In genomic region chrX:77880033-77880432, GRCm38 (mm10) we compare ENCODE assay signal across 35 mouse cellular contexts. TPM values are rescaled to one million over a fixed set of nuclear protein-coding genes. Genes with fewer than 3 reads are reported as not detected.
A peak's percentile ranks its signal among the peaks of the same experiment; 100 is the strongest.
DNase-seq lines count a peak whose midpoint lies in the region; ATAC-seq and TF ChIP-seq lines count a peak whose summit lies in the region.
"Not testable (repeated sequence)": the region's sequence is repeated elsewhere in the genome, so short reads cannot be mapped to it uniquely, and the experiment has no call there.
"Had no signal": no experiment of that assay in that cellular context is flagged by ENCODE, and none has a peak within 500 bp of the region (broad histone marks: within the 10 kb centered on the region; RNA-seq: fewer than 3 reads in every experiment).

No protein-coding gene starts in this region.

- ATAC-seq in stomach, postnatal 0 days (ENCODE audit: low FRiP score, low TSS enrichment): not testable (repeated sequence)

- H3K9ac ChIP-seq in MEL (ENCODE audit: control insufficient read depth, low read depth, low read length, poor library complexity, severe bottlenecking); stomach, postnatal 0 days (ENCODE audit: low read length): not testable (repeated sequence)

- H3K27ac ChIP-seq in MEL (ENCODE audit: control insufficient read depth, low read depth, low read length); kidney, adult 2 months (ENCODE audit: insufficient read depth, low read depth, low read length); layer of hippocampus, adult 2 months; stomach, postnatal 0 days (replicated peaks): not testable (repeated sequence)

- not testable (repeated sequence) for H3K4me2 ChIP-seq in stomach, postnatal 0 days (replicated peaks; ENCODE audit: low read depth)

- 33% methylated on average over 2 of the region's 4 CpGs for WGBS in kidney, adult 2 months
- 50% methylated on average over 2 of the region's 4 CpGs for WGBS in stomach, postnatal 0 days

- H3K27me3 ChIP-seq in MEL (ENCODE audit: control insufficient read depth in 1 of 2, insufficient read depth in 2 of 2, low read length in 2 of 2); kidney, adult 2 months (replicated peaks; ENCODE audit: control insufficient read depth, insufficient read depth, low read length); stomach, postnatal 0 days (ENCODE audit: control insufficient read depth, insufficient read depth, low read length): not testable (repeated sequence)

- TF ChIP-seq RAD21 in MEL (IDR thresholded peaks at IDR 0.05; ENCODE audit: low read depth, low read length): peak; percentile 21

- not testable (repeated sequence) for H3K9me3 ChIP-seq in MEL (replicated peaks; ENCODE audit: insufficient read depth, low read length); stomach, postnatal 0 days (ENCODE audit: control insufficient read depth, low read length)

- TF ChIP-seq EP300 in MEL (IDR thresholded peaks at IDR 0.05; ENCODE audit: low read depth in 1 of 2, low read length in 2 of 2); stomach, postnatal 0 days (optimal IDR thresholded peaks at IDR 0.05): not testable (repeated sequence)

- not testable (repeated sequence) for TF ChIP-seq POLR2A in MEL (IDR thresholded peaks at IDR 0.05; ENCODE audit: control insufficient read depth in 1 of 2, insufficient read depth in 1 of 2, low read depth in 1 of 2, low read length in 2 of 2, poor library complexity in 1 of 2); kidney, adult 2 months (IDR thresholded peaks at IDR 0.05; ENCODE audit: low read depth, low read length)

- not testable (repeated sequence) for H3K79me2 ChIP-seq in MEL (ENCODE audit: control insufficient read depth, insufficient read depth, low read length, poor library complexity)

- not testable (repeated sequence) for H3K36me3 ChIP-seq in MEL (ENCODE audit: control insufficient read depth in 1 of 2, insufficient read depth in 2 of 2, low read length in 2 of 2); kidney, adult 2 months (ENCODE audit: control insufficient read depth, insufficient read depth, low read length); stomach, postnatal 0 days (ENCODE audit: control insufficient read depth, insufficient read depth, low read length)

- H3K4me1 ChIP-seq in MEL (ENCODE audit: control insufficient read depth in 1 of 2, insufficient read depth in 2 of 2, low read length in 2 of 2); kidney, adult 2 months (ENCODE audit: control insufficient read depth, insufficient read depth, low read length); stomach, postnatal 0 days (replicated peaks; ENCODE audit: control insufficient read depth, insufficient read depth): not testable (repeated sequence)

- peak in 1 of 3 experiments; percentile 16; a peak in 2 of 6 replicates for TF ChIP-seq CTCF in MEL (IDR thresholded peaks at IDR 0.05 in 2 of 3, conservative IDR thresholded peaks at IDR 0.05 in 1 of 3; ENCODE audit: control insufficient read depth in 1 of 3, insufficient read depth in 1 of 3, low read depth in 2 of 3, low read length in 3 of 3, poor library complexity in 1 of 3, severe bottlenecking in 1 of 3)
- not testable (repeated sequence) for TF ChIP-seq CTCF in kidney, adult 2 months (conservative IDR thresholded peaks at IDR 0.05; ENCODE audit: insufficient read depth, insufficient read length, low read depth, low read length)
- TF ChIP-seq CTCF in layer of hippocampus, adult 2 months (conservative IDR thresholded peaks at IDR 0.05): peak; percentile 63
- TF ChIP-seq CTCF in stomach, postnatal 0 days (IDR thresholded peaks at IDR 0.05; ENCODE audit: low read depth): peak; percentile 34

- not testable (repeated sequence) for H3K4me3 ChIP-seq in MEL (ENCODE audit: control insufficient read depth in 1 of 2, insufficient read depth in 1 of 2, low read depth in 2 of 2, low read length in 2 of 2); kidney, adult 2 months (ENCODE audit: insufficient read depth, low read depth, low read length); layer of hippocampus, adult 2 months; stomach, postnatal 0 days (ENCODE audit: low read depth, low read length)

- peak; percentile 39 for DNase-seq in 416B (ENCODE audit: low read depth)
- peak; percentile 2 for DNase-seq in MEL (ENCODE audit: low read depth, low spot score)
- peak; percentile 1 for DNase-seq in ZHBTc4 (ENCODE audit: low read depth, low spot score)
- peak; percentile 13 for DNase-seq in brain, adult 2 months (ENCODE audit: low read depth, low spot score)
- peak; percentile 0 for DNase-seq in kidney, adult 2 months
- not testable (repeated sequence) for DNase-seq in layer of hippocampus, adult 2 months (ENCODE audit: low spot score in 2 of 2); stomach, postnatal 0 days (ENCODE audit: low spot score)

RNA-seq across cellular contexts. Expression of gene Gm14744, which starts 15.5 kb away (rescaled TPM):
- total RNA-seq in MEL (2012; rRNA removed): not detected in 2 replicates
- polyA plus RNA-seq in MEL (2012; ENCODE audit: insufficient read depth in 1 of 2, insufficient read length in 2 of 2, low read depth in 1 of 2, low replicate concordance in 2 of 2, missing spikeins in 1 of 2): not detected
- not detected in 2 replicates for polyA plus RNA-seq in kidney, adult 2 months (2012; rRNA removed)
- not detected for total RNA-seq in layer of hippocampus, adult 2 months (2021)
- not detected in 2 replicates for polyA plus RNA-seq in stomach, postnatal 0 days (2015; fragmentation: Nextera tagmentation; extraction: Ambion mirVana)
- total RNA-seq: adrenal gland, postnatal 14 days; forebrain, postnatal 0 days; gastrocnemius, adult 8-10 months; gastrocnemius, postnatal 4 days; heart, adult 8-10 months; heart, postnatal 10 days; hematopoietic stem cell, adult 5-6 weeks; layer of hippocampus, postnatal 10 days; left cerebral cortex, adult 18-20 months; left cerebral cortex, postnatal 25 days; megakaryocyte, adult 5-6 weeks had no signal
- polyA plus RNA-seq: activated CD4-positive, CD25-positive, alpha-beta regulatory T cell, adult 4 months; cerebellum, adult 2 months; embryonic facial prominence, embryonic 10.5 days; embryonic facial prominence, embryonic 15.5 days; forebrain, embryonic 12.5 days; forebrain, postnatal 0 days; heart, embryonic 13.5 days; hindbrain, embryonic 14.5 days; kidney, embryonic 15.5 days; limb, embryonic 12.5 days; liver, embryonic 11.5 days; liver, embryonic 16.5 days; lung, embryonic 15.5 days; midbrain, embryonic 11.5 days; midbrain, embryonic 16.5 days; myocyte; neural tube, embryonic 12.5 days; stomach, embryonic 16.5 days had no signal

RNA-seq across cellular contexts. Expression of gene Pbsn, which starts 26.6 kb away (rescaled TPM):
- not detected in 2 replicates for total RNA-seq in MEL (2012; rRNA removed)
- not detected for polyA plus RNA-seq in MEL (2012; ENCODE audit: insufficient read depth in 1 of 2, insufficient read length in 2 of 2, low read depth in 1 of 2, low replicate concordance in 2 of 2, missing spikeins in 1 of 2)
- not detected in 2 replicates for polyA plus RNA-seq in kidney, adult 2 months (2012; rRNA removed)
- total RNA-seq in layer of hippocampus, adult 2 months (2021): not detected
- not detected in 2 replicates for polyA plus RNA-seq in stomach, postnatal 0 days (2015; fragmentation: Nextera tagmentation; extraction: Ambion mirVana)
- total RNA-seq: adrenal gland, postnatal 14 days; forebrain, postnatal 0 days; gastrocnemius, adult 8-10 months; gastrocnemius, postnatal 4 days; heart, adult 8-10 months; heart, postnatal 10 days; hematopoietic stem cell, adult 5-6 weeks; layer of hippocampus, postnatal 10 days; left cerebral cortex, adult 18-20 months; left cerebral cortex, postnatal 25 days; megakaryocyte, adult 5-6 weeks had no signal
- polyA plus RNA-seq: activated CD4-positive, CD25-positive, alpha-beta regulatory T cell, adult 4 months; cerebellum, adult 2 months; embryonic facial prominence, embryonic 10.5 days; embryonic facial prominence, embryonic 15.5 days; forebrain, embryonic 12.5 days; forebrain, postnatal 0 days; heart, embryonic 13.5 days; hindbrain, embryonic 14.5 days; kidney, embryonic 15.5 days; limb, embryonic 12.5 days; liver, embryonic 11.5 days; liver, embryonic 16.5 days; lung, embryonic 15.5 days; midbrain, embryonic 11.5 days; midbrain, embryonic 16.5 days; myocyte; neural tube, embryonic 12.5 days; stomach, embryonic 16.5 days had no signal

RNA-seq across cellular contexts. Expression of gene 5430402E10Rik, which starts 44.8 kb away (rescaled TPM):
- not detected in 2 replicates for total RNA-seq in MEL (2012; rRNA removed)
- polyA plus RNA-seq in MEL (2012; ENCODE audit: insufficient read depth in 1 of 2, insufficient read length in 2 of 2, low read depth in 1 of 2, low replicate concordance in 2 of 2, missing spikeins in 1 of 2): not detected
- polyA plus RNA-seq in kidney, adult 2 months (2012; rRNA removed): not detected in 2 replicates
- not detected for total RNA-seq in layer of hippocampus, adult 2 months (2021)
- not detected in 2 replicates for polyA plus RNA-seq in stomach, postnatal 0 days (2015; fragmentation: Nextera tagmentation; extraction: Ambion mirVana)
- total RNA-seq: adrenal gland, postnatal 14 days; forebrain, postnatal 0 days; gastrocnemius, adult 8-10 months; gastrocnemius, postnatal 4 days; heart, adult 8-10 months; heart, postnatal 10 days; hematopoietic stem cell, adult 5-6 weeks; layer of hippocampus, postnatal 10 days; left cerebral cortex, adult 18-20 months; left cerebral cortex, postnatal 25 days; megakaryocyte, adult 5-6 weeks had no signal
- polyA plus RNA-seq: activated CD4-positive, CD25-positive, alpha-beta regulatory T cell, adult 4 months; cerebellum, adult 2 months; embryonic facial prominence, embryonic 10.5 days; embryonic facial prominence, embryonic 15.5 days; forebrain, embryonic 12.5 days; forebrain, postnatal 0 days; heart, embryonic 13.5 days; hindbrain, embryonic 14.5 days; kidney, embryonic 15.5 days; limb, embryonic 12.5 days; liver, embryonic 11.5 days; liver, embryonic 16.5 days; lung, embryonic 15.5 days; midbrain, embryonic 11.5 days; midbrain, embryonic 16.5 days; myocyte; neural tube, embryonic 12.5 days; stomach, embryonic 16.5 days had no signal
